Mouse (Mus musculus): ENCODE data around the gene Ndufv2. TPM values are rescaled to one million over a fixed set of nuclear protein-coding genes. Genes with fewer than 3 reads are reported as not detected.

Ndufv2 gene
- polyA plus RNA-seq, 1 experiment from 2014 or later, result 311 TPM

GRCm38 (mm10) chr17:66110746-66111145, 9.4 kb upstream of the Ndufv2 start:
- no peak for ATAC-seq (ENCODE audit: insufficient number of reproducible peaks, insufficient read depth, low FRiP score, low TSS enrichment, low read depth)
- Histone ChIP-seq H3K4me1 (peaks cover 14% of the 10 kb centered on the region), H3K36me3 (peaks cover 22% of the 10 kb centered on the region), H3K4me3 (peak overlapping the region; percentile 82), H3K9me3 (no peaks in the 10 kb centered on the region), H3K4me2 (peak overlapping the region; percentile 62), H3K27ac (peak overlapping the region; percentile 89), H3K9ac (peak overlapping the region; percentile 83; the same call in 1 of the 2 replicates), H3K27me3 (no peaks in the 10 kb centered on the region)
- 39% methylated on average over 6 of the region's 6 CpGs for WGBS

GRCm38 (mm10) chr17:66108198-66108597, 6.8 kb upstream of the Ndufv2 start:
- H3K4me3 ChIP-seq, result no peak overlapping the region
- no peak overlapping the region for H3K27ac ChIP-seq
- ATAC-seq (ENCODE audit: insufficient number of reproducible peaks, insufficient read depth, low FRiP score, low TSS enrichment, low read depth), result no peak
- WGBS, result 73% methylated on average over 4 of the region's 4 CpGs
- no peaks in the 10 kb centered on the region for H3K27me3 ChIP-seq
- H3K36me3 ChIP-seq, result no peaks in the 10 kb centered on the region
- no peak overlapping the region for H3K4me2 ChIP-seq
- H3K9me3 ChIP-seq, result no peaks in the 10 kb centered on the region
- H3K9ac ChIP-seq, result no peak overlapping the region
- peaks cover 14% of the 10 kb centered on the region for H3K4me1 ChIP-seq

GRCm38 (mm10) chr17:66107466-66107865, 6.1 kb upstream of the Ndufv2 start:
- no peaks in the 10 kb centered on the region for H3K9me3 ChIP-seq
- H3K27ac ChIP-seq, result no peak overlapping the region
- H3K4me2 ChIP-seq, result no peak overlapping the region
- H3K36me3 ChIP-seq, result no peaks in the 10 kb centered on the region
- H3K9ac ChIP-seq, result no peak overlapping the region
- no peaks in the 10 kb centered on the region for H3K27me3 ChIP-seq
- H3K4me1 ChIP-seq, result peaks cover 10% of the 10 kb centered on the region
- no peak for ATAC-seq (ENCODE audit: insufficient number of reproducible peaks, insufficient read depth, low FRiP score, low TSS enrichment, low read depth)
- H3K4me3 ChIP-seq, result no peak overlapping the region
- 60% methylated on average over 8 of the region's 8 CpGs for WGBS

GRCm38 (mm10) chr17:66106601-66107267, 5.4 kb upstream of the Ndufv2 start:
- Histone ChIP-seq H3K27ac (no peak overlapping the region), H3K9ac (peak overlapping the region; percentile 36; the same call in 1 of the 2 replicates), H3K27me3 (no peaks in the 10 kb centered on the region), H3K4me3 (no peak overlapping the region), H3K4me1 (peaks cover 4% of the 10 kb centered on the region), H3K4me2 (no peak overlapping the region), H3K36me3 (no peaks in the 10 kb centered on the region), H3K9me3 (no peaks in the 10 kb centered on the region)
- ATAC-seq (ENCODE audit: insufficient number of reproducible peaks, insufficient read depth, low FRiP score, low TSS enrichment, low read depth), result no peak
- 53% methylated on average over 10 of the region's 10 CpGs for WGBS

GRCm38 (mm10) chr17:66104076-66104475, 2.7 kb upstream of the Ndufv2 start:
- ATAC-seq (ENCODE audit: insufficient number of reproducible peaks, insufficient read depth, low FRiP score, low TSS enrichment, low read depth), result no peak
- Histone ChIP-seq H3K9ac (no peak overlapping the region), H3K36me3 (no peaks in the 10 kb centered on the region), H3K4me3 (no peak overlapping the region), H3K27me3 (no peaks in the 10 kb centered on the region), H3K27ac (no peak overlapping the region), H3K9me3 (no peaks in the 10 kb centered on the region), H3K4me2 (no peak overlapping the region), H3K4me1 (peaks cover 15% of the 10 kb centered on the region)
- WGBS, result 86% methylated on average over 7 of the region's 7 CpGs

- peak overlapping the region; percentile 96 for H3K9ac ChIP-seq
- under 1% methylated on average over 41 of the region's 41 CpGs for whole genome bisulfite sequencing
- H3K27me3 ChIP-seq, result no peaks in the 10 kb centered on the region
- no peaks in the 10 kb centered on the region for H3K9me3 ChIP-seq
- ATAC-seq (ENCODE audit: insufficient number of reproducible peaks, insufficient read depth, low FRiP score, low TSS enrichment, low read depth), result no peak
- H3K4me3 ChIP-seq, result peak overlapping the region; percentile 91
- H3K36me3 ChIP-seq, result peaks cover 5% of the 10 kb centered on the region; the same call in 1 of the 2 replicates
- peaks cover 23% of the 10 kb centered on the region for H3K4me1 ChIP-seq
- peak overlapping the region; percentile 94 for H3K27ac ChIP-seq
- peak overlapping the region; percentile 95 for H3K4me2 ChIP-seq
Measured at GRCm38 (mm10) chr17:66100566-66101379, 586 bp downstream of the Ndufv2 start.

GRCm38 (mm10) chr17:66092664-66093063, 8.7 kb downstream of the Ndufv2 start:
- Histone ChIP-seq H3K27me3 (no peaks in the 10 kb centered on the region), H3K4me1 (peaks cover 14% of the 10 kb centered on the region; the same call in 1 of the 2 replicates), H3K9ac (no peak overlapping the region), H3K27ac (no peak overlapping the region; the same call in 1 of the 2 replicates), H3K4me3 (no peak overlapping the region), H3K9me3 (no peaks in the 10 kb centered on the region), H3K4me2 (no peak overlapping the region), H3K36me3 (peaks cover 32% of the 10 kb centered on the region)
- 73% methylated on average over 3 of the region's 3 CpGs for WGBS
- no peak for ATAC-seq (ENCODE audit: insufficient number of reproducible peaks, insufficient read depth, low FRiP score, low TSS enrichment, low read depth)

- H3K27me3 ChIP-seq, result no peaks in the 10 kb centered on the region
Measured at GRCm38 (mm10) chr17:66092065-66092464, 9.3 kb downstream of the Ndufv2 start.

GRCm38 (mm10) chr17:66091392-66091791, 10.0 kb downstream of the Ndufv2 start:
- 87% methylated on average over 2 of the region's 2 CpGs for WGBS
- no peak for ATAC-seq (ENCODE audit: insufficient number of reproducible peaks, insufficient read depth, low FRiP score, low TSS enrichment, low read depth)
- Histone ChIP-seq H3K27ac (no peak overlapping the region), H3K4me2 (no peak overlapping the region), H3K4me3 (no peak overlapping the region), H3K9me3 (no peaks in the 10 kb centered on the region), H3K4me1 (peaks cover 11% of the 10 kb centered on the region; the same call in 1 of the 2 replicates), H3K27me3 (no peaks in the 10 kb centered on the region), H3K9ac (no peak overlapping the region), H3K36me3 (peaks cover 37% of the 10 kb centered on the region)

More at GRCm38 (mm10) chr17:66092065-66092464, 9.3 kb downstream of the Ndufv2 start:
- 93% methylated on average over 2 of the region's 2 CpGs for WGBS
- Histone ChIP-seq H3K4me2 (no peak overlapping the region), H3K36me3 (peaks cover 32% of the 10 kb centered on the region), H3K9me3 (no peaks in the 10 kb centered on the region), H3K9ac (no peak overlapping the region), H3K4me1 (peaks cover 11% of the 10 kb centered on the region; the same call in 1 of the 2 replicates), H3K4me3 (no peak overlapping the region), H3K27ac (no peak overlapping the region)
- no peak for ATAC-seq (ENCODE audit: insufficient number of reproducible peaks, insufficient read depth, low FRiP score, low TSS enrichment, low read depth)

- H3K27me3 ChIP-seq, result no peaks in the 10 kb centered on the region
- H3K4me1 ChIP-seq, result peaks cover 11% of the 10 kb centered on the region; the same call in 1 of the 2 replicates
- peaks cover 48% of the 10 kb centered on the region for H3K36me3 ChIP-seq
- no peak overlapping the region for H3K9ac ChIP-seq
- no peaks in the 10 kb centered on the region for H3K9me3 ChIP-seq
- no peak overlapping the region for H3K27ac ChIP-seq
- H3K4me3 ChIP-seq, result no peak overlapping the region
- ATAC-seq (ENCODE audit: insufficient number of reproducible peaks, insufficient read depth, low FRiP score, low TSS enrichment, low read depth), result no peak
- H3K4me2 ChIP-seq, result no peak overlapping the region
Measured at GRCm38 (mm10) chr17:66090251-66090650, 11.1 kb downstream of the Ndufv2 start.

- Histone ChIP-seq H3K27me3 (no peaks in the 10 kb centered on the region), H3K27ac (no peak overlapping the region), H3K9ac (no peak overlapping the region), H3K4me3 (no peak overlapping the region), H3K9me3 (no peaks in the 10 kb centered on the region), H3K4me1 (no peaks in the 10 kb centered on the region), H3K36me3 (peaks cover 57% of the 10 kb centered on the region), H3K4me2 (no peak overlapping the region)
- no peak for ATAC-seq (ENCODE audit: insufficient number of reproducible peaks, insufficient read depth, low FRiP score, low TSS enrichment, low read depth)
- 97% methylated on average over 1 of the region's 1 CpGs for WGBS
Measured at GRCm38 (mm10) chr17:66085038-66085437, 16.3 kb downstream of the Ndufv2 start.

- ATAC-seq (ENCODE audit: insufficient number of reproducible peaks, insufficient read depth, low FRiP score, low TSS enrichment, low read depth), result no peak
- no peak overlapping the region for H3K4me3 ChIP-seq
- no peak overlapping the region for H3K4me2 ChIP-seq
- no peaks in the 10 kb centered on the region for H3K27me3 ChIP-seq
- no peaks in the 10 kb centered on the region for H3K9me3 ChIP-seq
- no peak overlapping the region for H3K27ac ChIP-seq
- 63% methylated on average over 1 of the region's 1 CpGs for WGBS
- H3K36me3 ChIP-seq, result peaks cover 58% of the 10 kb centered on the region
- H3K4me1 ChIP-seq, result no peaks in the 10 kb centered on the region
- no peak overlapping the region for H3K9ac ChIP-seq
Measured at GRCm38 (mm10) chr17:66084486-66084885, 16.9 kb downstream of the Ndufv2 start.
